Mouse (Mus musculus) kidney, adult 11 months (tissue): ENCODE measurements around the gene Mst1.

ENCODE experiments used
- DNase-seq: peaks from one replicate; pipeline ENCODE4 v3.0.0; 2022

The Mst1 gene

DNA sequence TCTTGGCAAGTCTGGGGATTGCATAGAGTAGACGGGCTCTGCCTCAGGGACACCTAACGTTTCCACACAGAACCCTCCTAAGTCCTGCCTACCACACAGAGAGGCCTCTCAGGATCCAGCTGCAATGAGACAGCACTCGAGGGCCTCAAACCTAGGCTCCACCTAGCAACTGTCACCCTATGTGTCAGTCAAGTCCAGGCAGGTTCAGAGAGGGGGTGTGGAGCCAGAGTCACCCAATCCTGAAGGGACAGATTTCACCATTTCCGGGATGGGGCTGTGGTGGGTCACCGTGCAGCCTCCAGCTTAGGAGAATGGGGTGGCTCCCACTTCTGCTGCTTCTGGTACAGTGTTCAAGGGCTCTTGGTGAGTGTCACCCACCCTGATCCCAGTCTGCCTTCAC lies at the start of gene Mst1:
Gene Mst1, plus strand, starts transcription at position 269 of the 400 bp plus-strand sequence.
- DNase-seq, result no peak

DNA sequence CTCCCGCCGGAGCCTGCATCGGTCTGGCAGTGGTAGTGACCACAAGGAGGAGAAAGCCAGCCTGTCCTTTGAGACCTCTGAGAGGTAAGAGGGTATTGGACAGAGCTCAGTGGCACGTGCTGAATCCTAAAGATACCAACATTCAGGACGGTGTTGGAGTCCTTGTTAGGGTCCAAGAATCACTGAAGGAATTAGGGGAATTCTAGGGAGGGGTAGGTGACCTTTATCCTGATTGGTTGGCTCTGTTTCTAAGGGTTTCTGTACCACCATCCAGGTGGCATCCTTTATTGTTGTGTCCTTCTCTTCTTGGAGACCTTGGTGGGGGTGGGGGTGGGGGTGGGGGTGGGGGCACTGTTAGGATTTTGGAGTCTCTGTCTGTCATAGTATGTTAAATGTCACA lies 48.1 kb upstream of the Mst1 start:
- DNase-seq, result no peak

DNA sequence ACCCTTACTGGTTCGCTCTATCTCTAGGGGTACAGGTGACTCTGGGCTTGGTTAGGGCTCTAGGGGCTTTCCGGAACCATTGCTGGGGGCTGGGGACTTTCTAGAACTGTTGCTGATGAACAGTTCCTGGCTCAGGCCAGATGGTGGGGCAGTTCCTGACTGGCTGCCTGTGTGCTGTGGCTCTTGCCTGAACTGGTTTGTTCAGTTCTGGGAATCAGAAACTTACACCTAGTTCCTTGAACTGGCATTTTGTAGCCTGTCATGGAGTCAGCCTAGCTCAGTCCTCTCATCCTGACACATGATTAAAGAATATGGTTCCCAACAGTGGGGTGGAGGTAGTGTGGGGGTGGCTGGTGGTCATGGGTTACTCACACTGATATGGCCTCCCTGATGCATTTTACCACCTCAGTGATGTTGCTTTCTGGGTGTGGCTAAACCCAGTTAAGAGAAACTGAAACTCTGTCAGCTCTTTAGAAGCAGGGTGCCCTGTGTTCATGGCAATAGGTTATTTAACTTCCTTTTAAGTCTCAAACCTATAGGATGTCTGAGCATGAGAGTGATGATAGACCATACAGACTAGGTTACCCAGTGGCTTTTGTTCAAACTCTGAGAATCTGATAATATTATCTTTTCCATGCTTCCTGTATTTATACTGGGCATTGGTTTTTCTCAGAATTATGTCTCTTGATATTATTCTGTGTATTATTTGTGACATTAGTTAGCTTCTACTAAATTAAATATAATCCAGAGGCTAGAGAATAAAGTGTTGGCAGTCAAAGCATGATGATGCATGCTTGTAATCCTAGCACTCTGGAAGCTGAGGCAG lies 44.7 kb upstream of the Mst1 start:
- DNase-seq, result no peak

DNA sequence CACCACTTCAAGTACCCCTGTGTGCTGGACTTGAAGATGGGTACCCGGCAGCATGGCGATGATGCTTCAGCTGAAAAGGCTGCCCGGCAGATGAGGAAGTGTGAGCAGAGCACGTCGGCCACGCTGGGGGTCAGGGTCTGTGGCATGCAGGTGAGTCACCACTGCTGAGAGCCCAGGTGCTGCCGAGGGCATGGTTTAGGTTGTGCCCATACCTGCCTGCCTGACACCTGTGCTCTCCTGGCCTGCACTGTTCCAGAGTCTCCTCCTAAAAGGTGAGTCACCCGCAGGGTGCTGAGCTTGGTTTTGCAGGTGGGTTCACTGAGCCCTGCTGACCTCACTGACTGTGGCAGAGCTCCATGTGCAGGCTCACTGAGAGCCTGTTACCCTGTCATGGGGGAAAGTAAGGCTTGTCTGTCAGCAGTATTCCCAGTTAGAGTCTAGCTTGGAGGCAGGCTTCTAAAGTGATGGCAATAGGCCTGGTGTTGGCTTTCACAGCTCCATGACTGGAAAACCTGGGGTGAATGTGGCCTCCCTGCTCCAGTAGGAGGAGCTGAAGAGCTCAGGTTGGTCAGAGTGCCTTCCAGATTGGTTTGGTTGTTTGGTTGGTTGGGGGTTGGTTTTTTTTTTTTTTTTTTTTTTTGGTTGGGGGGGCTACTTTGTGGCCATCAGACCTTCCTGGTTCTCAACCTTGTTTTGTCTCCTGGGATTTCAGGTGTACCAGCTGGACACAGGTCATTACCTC lies 35.3 kb upstream of the Mst1 start:
- no peak for DNase-seq

DNA sequence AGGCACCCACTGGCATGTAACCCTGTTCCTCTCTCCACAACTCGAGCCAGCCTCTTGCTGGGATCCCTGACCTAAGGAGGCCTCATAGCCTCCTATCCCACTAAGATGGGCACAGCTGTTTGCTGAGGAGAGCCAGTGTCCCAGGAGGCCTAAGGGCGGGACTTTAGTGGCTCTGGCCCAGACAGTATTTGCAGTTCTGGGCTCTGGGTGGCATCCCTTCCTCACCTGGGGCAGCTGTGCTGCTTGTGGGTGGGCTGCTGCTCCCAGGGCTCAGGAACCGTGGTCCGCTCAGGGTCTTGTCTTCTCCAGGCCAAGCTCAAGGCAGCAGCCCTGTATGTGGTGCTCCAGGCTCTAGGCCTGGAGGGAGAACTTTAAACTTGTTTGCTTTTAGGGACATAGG lies 33.7 kb upstream of the Mst1 start:
- no peak for DNase-seq

DNA sequence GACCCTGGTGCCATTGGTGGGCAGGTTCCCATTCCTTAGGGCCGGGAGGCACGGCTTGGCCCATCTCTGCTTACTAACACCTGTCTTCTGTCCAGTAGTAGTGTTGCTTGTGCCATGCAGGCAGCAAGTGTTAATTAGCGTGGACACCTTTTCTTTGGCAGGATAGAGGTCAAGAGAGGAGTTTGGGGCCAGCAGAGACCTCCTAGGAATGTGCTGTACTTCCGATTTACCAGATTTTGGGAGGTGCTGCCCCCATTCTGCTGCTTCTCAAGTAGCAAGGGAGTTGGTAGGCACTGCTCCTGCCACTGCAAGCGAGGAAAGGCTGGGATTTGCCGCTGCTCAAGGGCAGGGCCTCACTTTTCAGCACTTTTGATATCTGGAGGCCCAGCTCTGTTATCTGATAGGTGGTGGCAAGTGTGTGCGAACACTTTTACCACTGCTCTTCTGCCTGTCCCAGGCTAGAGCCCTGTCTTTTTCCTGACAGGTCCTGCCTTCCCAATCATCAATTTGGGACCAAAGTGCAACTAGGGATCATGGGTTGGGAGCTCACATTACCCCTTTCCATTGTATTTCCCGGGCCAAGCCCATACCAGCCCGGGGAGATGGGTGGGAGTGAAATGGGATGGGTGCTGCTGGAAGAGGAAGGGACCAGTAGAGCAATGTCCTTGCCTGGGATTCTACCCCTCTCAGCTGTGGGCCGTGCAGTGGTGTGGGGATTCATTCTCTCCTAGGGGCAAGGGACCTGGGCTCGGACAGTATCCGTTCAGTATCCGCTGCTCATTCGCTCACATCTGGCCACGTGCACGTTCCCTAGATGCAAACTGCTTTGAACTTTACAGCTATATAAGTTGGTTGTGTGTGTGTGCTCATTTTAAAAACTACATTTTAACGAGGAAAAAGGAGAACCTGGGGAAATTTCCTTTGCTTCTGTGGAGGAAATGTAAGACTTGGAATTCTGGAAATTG lies 32.4 kb upstream of the Mst1 start:
- DNase-seq, result no peak

DNA sequence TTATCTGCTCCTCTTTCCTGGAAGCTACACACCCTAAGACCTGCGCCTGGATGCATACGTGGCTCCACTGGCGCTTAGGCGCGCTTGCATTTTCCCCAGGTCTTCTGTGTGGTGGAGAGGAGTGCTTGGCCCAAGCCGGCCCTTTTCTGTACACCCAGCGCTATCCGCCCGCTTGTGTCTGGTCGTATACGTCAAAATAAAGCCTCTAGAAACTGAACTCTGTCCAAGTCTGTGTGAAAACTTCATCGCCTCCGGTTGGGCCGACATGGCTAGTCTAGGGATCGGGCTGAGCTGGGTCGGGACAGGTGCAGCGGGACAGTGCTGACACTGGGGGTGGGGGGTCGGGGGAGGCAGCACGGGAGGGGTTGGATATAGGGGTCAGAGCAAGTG lies 31.7 kb upstream of the Mst1 start:
- DNase-seq, result no peak

DNA sequence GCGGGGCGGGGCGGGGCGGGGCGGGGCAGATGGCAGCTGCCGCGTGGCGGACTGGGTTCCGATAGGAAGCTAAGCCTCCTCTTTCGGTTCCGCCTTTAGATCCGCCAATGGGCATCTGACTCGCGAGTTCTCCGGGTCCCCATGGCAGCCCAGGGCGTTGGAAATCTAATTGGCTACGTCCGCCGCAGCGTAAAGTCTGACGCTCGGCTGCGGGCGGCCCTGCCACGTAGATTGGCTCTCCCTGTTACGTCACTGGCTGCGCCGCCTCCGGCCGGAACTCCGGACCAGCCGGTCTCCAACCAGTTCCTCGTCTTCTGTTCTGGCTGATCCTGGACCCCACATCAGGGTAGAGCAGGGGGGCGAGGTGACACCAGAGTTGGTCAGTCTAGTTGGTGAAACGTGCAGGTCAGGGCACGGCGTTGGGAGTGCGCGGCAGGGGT lies 31.2 kb upstream of the Mst1 start, which contains the start of gene Gmppb:
Gene Gmppb, plus strand, starts transcription at position 227 of the 440 bp plus-strand sequence.
- peak; percentile 98 for DNase-seq

DNA sequence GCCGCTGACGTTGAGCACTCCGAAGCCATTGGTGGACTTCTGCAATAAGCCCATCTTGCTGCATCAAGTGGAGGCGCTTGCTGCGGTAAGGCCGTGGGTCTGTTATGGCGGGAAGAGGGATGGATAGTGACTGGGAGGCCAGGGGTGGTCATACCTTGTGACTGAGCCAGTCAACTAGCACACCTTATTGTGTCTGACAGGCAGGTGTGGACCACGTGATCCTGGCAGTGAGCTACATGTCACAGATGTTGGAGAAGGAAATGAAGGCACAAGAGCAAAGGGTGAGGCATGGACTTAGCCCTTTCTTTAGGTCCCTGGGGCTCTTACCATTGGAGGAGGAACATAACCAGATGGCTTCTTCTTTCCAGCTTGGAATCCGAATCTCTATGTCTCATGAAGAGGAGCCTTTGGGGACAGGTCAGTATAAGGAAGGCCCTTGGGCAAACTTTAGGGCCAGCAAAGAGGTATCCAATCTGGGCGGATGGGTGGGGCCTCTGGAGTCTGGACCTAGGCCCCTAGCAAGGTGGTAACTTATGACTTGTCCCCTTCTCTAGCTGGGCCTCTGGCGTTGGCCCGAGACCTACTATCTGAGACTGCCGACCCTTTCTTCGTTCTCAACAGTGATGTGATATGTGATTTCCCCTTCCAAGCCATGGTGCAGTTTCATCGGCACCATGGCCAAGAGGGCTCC lies 30.5 kb upstream of the Mst1 start:
- no peak for DNase-seq

DNA sequence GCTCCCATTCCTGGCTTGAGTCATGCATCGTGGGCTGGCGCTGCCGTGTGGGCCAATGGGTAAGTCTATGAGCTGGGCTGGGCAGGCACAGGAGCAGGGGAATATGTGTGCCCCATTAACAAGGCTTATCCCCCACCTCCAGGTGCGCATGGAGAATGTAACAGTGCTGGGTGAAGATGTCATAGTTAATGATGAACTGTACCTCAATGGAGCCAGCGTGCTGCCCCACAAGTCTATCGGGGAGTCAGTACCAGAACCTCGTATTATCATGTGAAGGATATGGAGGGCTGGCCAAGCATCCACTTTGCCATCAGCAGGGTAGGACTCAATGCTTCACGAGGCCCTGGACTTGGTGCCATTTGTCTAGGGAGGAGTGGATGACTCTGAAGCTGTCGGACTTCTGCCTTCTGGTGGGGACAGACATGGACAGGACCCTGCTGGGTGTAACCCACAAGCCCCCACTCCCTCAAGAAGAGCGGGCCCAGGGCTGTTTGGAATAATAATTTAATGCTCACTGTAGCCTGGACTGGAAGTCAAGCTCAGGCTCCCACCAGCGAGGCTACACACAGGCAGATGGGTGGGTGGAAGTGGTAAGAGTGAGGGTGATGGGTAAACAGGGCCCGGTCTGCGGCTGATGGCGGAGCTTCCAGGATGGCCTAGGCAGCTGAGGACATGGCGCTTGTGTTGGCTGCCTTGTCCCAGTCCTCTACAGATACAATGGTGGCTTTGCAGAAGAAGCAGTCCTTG lies 28.9 kb upstream of the Mst1 start:
- no peak for DNase-seq

DNA sequence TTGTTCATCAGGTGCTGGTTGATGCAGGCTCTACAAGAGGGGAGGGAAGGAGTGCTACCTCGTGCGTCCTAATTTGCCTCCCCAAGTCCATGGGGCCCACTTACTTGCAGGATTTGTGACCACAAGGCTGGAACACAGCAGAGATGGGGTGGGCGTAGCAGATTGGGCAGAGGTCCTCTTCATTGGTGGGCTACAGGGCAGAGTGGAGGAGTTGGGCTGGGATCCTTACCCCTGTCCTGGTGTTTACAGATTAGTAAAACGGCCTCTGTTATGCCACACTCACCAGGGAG lies 28.4 kb upstream of the Mst1 start:
- no peak for DNase-seq

DNA sequence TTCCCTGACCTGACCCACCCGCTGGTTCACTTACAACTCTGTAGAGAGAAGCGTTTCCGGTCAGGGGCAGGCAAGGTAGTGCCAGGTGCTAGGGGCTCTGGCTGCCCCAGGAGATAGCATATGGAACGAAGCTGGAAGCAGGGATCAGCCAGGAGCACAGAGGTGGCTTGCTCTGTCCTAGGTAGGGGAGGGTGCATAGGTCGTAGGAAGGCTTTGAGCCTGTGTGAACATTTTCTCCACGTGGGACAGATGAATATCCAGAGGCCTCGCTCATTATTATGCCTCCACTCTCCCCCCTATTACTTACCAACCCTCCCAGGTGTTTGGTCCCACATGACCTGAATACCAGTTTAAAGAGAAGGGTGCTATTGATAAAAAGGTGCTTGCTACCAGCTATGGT lies 27.8 kb upstream of the Mst1 start:
- DNase-seq, result no peak

DNA sequence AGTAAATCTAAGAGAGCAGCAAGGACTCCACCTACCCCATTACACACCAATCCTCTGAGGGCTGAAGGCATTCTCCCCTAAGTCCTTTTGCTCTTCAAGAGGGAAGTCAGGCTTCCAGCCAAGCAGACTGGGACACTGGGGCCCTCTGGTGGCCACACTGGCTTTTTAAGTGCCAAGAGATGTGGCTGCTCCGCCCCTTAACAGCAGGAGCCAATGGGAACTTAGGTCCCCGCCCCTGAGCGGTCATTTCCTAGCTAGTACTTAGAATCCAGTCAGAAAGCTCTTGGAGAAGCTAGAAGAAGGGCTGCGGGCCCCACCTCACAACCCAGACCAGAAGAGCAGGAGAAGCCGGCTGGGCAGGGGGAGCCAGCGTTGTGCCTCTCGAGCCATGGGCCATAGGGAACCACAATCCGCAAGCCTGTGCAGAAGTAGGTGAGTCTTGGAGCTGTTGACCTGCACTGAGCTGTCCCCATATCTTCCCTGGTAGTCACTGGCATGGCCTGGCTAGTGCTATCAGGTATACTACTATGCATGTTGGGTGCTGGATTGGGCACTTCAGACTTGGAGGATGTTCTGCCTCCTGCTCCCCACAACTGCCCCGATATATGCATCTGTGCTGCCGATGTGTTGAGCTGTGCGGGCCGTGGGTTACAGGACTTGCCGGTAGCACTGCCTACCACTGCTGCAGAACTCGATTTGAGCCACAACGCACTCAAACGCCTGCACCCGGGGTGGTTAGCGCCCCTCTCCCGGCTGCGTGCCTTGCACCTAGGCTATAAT lies 27.2 kb upstream of the Mst1 start, which contains the start of gene Amigo3:
Gene Amigo3, plus strand, starts transcription at position 275 of the 780 bp plus-strand sequence.
- DNase-seq, result peak; percentile 97

DNA sequence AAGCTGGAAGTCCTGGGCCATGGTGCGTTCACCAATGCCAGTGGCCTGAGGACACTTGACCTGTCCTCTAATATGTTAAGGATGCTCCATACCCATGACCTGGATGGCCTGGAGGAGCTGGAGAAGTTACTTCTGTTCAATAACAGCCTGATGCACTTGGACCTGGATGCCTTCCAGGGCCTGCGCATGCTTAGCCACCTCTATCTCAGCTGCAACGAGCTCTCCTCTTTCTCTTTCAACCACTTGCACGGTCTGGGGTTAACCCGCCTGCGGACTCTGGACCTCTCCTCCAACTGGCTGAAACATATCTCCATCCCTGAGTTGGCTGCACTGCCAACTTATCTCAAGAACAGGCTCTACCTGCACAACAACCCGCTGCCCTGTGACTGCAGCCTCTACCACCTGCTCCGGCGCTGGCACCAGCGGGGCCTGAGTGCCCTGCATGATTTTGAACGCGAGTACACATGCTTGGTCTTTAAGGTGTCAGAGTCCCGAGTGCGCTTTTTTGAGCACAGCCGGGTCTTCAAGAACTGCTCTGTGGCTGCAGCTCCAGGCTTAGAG lies 26.5 kb upstream of the Mst1 start:
- DNase-seq, result no peak

DNA sequence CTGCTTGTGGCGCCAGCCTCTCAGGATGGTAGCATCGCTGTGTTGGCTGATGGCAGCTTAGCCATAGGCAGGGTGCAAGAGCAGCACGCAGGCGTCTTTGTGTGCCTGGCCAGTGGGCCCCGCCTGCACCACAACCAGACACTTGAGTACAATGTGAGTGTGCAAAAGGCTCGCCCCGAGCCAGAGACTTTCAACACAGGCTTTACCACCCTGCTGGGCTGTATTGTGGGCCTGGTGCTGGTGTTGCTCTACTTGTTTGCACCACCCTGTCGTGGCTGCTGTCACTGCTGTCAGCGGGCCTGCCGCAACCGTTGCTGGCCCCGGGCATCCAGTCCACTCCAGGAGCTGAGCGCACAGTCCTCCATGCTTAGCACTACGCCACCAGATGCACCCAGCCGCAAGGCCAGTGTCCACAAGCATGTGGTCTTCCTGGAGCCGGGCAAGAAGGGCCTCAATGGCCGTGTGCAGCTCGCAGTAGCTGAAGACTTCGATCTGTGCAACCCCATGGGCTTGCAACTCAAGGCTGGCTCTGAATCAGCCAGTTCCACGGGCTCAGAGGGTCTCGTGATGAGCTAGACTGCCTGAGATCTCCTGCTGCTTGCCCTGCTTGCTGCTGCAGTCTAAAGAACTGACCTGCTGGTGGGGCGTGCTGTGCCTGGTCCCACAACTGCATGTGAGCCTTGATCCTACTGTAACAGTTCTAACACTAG lies 25.8 kb upstream of the Mst1 start:
- DNase-seq, result no peak

DNA sequence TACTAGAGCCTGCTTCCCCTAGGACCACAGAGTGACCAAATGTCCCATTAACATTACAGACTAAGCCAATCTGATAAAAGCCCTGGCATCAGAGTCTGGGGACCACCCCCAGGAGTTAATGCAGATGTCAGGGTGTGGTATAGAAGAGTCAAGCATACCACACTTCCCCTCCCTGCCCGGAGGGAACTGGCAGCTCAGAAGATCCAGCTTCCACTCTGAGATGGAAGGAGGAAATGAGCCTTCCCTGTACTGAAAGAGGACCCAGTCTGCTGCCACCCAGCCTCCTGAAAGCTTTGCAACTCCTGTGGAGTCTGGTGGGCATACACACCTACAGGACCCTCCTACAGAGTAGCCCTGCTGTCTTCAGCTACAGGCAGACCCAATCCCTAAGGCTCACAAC lies 25.2 kb upstream of the Mst1 start:
- no peak for DNase-seq

DNA sequence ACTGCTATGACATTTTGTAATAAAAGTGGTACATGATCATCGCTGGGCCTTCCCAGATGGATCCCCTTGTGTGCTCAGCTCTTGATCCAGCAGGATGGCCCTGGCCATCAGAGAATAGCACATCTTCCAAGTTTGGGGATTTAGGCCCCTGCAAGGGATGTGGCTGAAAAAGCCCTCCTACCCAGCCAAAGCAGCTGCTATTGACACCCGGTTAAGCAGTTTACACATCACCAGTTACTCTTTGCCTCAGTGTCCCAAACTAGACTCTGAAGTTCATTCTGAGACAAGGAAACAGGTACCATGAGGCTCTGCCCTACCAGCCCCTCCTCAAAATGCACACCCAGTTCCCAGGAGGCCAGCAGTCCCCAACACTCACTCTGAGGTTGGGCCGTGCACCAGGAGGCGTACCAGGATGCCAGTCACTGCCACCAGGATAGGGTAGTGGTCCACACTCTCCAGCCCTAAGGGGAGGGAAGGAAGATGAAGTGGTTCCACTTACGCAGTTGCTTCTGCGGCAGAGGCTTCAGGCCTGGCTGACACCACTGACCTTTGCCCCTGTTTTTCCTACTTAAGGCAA lies 24.5 kb upstream of the Mst1 start:
- DNase-seq, result no peak

DNA sequence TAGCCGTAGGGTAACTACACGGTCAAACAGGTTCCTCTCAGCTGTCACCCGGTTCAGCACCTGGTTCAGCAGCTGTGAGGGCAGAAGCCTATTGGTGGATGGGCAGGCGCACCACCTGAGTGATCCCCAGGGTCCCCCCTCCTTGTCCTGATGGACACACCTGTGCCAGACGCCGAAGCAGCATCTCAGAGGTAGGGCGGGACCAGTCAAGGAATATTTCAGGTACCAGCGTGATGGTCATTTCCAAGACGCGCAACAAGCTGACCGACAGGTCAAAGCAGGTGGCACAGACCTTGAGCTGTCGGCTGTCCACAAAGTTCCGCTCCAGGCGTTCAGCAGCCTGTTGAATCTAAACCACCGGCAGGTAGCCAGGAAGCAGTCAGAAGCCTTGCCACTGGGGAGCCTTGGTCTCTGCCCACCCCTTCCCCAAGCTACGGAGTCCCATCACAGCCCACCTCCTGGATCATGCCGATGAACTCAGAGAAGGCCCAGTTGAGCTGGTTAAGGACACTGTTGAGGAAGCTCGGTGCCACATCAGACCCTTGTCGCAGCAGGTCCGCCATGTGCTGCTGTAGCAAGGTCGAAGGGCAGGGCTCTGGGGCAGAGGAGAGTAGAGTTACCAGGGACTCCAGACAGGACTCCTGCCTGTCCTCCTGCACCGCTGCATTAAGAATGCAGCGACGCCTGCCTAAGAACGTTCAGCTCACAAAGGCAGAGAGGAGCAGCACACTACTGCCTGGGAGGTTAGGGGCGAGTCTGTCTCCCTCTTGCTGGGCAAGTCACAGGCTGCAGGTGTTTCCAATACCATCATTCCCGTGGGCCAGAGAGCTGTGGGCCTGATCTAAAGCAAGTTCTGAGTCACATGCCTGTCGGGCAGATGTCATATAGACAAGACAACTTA lies 23.6 kb upstream of the Mst1 start:
- no peak for DNase-seq

DNA sequence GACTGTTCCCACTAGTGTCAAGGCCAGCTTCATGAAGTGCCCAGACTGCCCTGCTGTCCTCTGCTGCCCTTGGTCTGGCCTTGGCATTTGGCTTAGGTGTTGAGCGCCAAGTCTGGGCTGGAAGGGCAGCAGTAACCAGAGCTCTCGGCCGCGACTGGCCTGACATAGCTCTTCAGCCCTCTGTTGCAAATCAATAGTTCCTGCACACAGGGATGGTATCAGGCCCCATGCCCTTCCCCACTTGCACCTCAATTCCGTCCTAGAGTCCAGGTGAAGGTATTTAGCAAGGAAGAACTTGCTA lies 23.0 kb upstream of the Mst1 start:
- DNase-seq, result no peak
